Mouse (Mus musculus): Measurements from ENCODE around the gene Ctsc.

Ctsc gene

GRCm38 (mm10) chr7:88293907-88294306, 16.0 kb downstream of the Ctsc start:
- intact Hi-C loops (cut with DNase I): no loop called here

GRCm38 (mm10) chr7:88295989-88296388, 18.1 kb downstream of the Ctsc start:
- intact Hi-C loops (cut with DNase I): no loop called here

DNA sequence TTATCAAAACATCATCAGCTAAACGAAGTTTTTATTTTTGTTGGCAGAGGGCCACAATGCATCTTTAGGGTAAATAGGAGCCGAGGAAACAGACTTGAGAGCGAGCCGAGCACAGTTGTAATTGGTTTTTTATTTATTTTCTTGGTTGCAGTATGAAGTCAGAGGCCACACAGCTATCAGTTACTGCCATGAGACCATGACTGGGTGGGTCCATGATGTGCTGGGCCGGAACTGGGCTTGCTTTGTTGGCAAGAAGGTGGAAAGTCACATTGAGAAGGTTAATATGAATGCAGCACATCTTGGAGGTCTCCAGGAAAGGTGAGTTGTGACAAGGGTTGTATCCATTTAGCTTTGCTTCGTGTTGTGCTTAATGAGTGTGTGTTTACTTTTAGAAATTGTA, 19.0 kb downstream of the Ctsc start:
- intact Hi-C loops (cut with DNase I): no loop called here

DNA sequence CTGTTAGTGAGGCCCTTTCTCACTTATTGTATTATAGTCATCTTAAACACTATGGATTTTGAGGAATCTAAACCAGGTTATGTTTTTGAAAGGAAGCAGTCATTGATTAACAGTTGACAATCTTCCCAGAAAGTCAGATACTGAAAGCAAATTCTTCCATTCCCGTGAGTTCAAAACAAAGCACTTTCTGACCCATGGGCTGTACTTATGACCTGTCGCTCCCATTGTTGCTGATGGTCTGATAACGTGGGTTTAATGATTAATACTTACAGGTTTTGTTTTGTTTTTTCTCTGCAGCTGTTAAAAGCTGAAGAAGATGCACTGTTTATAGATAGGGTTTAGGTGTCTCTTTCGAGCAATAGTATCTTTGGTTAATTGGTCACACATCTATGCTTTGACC, 27.9 kb downstream of the Ctsc start:
- intact Hi-C loops (cut with DNase I): no loop called here

GRCm38 (mm10) chr7:88306725-88307124, 28.8 kb downstream of the Ctsc start:
- intact Hi-C loops (cut with DNase I): no loop called here

GRCm38 (mm10) chr7:88310398-88311180, 32.7 kb downstream of the Ctsc start:
- intact Hi-C loops (cut with DNase I): no loop called here

DNA sequence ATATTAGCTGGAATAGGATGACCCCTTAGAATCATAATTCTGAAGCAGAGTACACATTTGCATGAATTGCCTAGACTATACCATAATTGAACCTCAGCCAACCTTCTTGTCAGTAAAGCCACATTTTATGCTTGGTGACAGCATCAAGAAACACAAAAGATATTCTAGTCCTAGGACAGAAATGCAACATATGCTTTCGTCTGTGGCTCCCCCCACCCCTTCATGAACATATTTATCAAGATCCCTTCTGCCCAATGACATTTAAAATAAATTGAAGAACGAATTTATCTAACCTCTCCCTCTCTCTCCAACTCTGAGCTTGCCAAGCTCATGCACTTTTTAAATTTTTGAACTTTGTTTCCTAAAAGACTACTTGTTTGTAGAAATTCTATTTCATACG, 38.5 kb downstream of the Ctsc start:
- intact Hi-C loops (cut with DNase I): no loop called here

DNA sequence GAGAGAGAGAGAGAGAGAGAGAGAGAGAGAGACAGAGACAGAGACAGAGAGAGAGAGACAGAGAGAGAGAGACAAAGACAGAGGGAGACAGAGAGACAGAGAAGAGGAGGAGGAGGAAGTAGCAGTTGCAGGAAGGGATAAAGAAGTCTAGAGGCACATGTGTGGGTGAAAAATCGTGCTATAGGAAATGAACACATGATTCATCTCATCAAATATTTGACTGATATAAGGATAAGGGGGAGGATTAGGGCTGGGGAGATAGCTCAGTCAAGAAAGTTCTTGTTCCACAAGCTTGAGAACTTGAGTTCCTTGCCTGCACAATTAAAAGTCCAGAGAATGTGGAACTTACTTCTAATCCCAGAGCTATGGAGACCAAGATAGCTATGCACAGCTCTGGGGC, 40.6 kb downstream of the Ctsc start:
- intact Hi-C loops (cut with DNase I): no loop called here

DNA sequence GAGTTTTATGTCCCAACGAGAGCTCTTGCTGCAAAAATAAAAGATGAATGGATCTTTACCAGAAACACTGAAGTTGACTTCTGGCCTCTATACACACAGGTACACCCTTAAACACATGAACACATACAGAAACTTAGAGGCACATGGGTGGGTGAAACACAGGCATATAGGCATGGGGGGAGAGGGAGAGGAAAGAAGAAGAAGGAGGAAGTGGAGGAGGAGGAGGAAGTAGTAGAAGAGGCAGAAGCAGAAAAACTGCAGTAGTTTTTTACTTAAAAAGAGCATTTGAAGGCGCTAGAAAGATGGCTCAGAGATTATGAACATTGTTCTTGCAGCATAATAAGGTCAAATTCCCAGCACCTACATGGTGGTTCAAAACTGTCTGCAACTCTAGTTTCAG, 41.0 kb downstream of the Ctsc start:
- intact Hi-C loops (cut with DNase I): no loop called here

DNA sequence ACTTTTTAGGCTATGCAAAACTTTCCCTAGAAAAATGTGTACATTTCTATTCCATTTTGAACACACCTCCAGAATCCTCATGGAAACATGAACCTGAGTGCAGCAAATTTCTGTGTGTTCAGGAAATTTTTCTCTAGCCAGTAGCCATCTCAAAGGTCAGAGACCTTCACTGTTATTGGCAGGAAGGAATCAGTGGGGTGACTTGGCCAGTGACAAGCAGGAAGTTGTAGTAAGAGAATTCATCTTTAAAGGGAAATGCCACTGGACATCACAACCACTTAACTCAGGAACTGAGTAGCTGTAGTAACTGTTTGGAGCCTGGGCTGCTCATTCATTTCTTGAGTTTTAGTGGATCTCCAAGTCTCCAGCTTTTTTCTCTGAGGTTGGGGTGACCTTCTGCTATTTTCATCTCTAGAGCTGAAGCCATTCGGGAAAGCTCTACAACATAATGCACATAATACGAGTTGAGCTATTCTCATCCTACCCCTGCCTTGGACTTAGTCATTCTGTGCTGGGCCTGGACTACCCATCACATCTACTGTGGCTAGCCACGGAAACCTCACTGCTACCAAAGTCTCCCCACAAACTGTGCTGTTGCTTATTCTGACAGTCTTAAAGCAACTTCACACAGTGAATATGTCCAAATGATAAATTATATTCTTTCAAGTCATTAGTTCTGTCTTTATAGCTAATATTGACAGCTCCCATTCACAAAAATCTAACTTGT, 41.7 kb downstream of the Ctsc start:
- intact Hi-C loops (cut with DNase I): no loop called here

- intact Hi-C loops (cut with DNase I): no loop called here
Observed at GRCm38 (mm10) chr7:88320628-88321336, 42.9 kb downstream of the Ctsc start.

DNA sequence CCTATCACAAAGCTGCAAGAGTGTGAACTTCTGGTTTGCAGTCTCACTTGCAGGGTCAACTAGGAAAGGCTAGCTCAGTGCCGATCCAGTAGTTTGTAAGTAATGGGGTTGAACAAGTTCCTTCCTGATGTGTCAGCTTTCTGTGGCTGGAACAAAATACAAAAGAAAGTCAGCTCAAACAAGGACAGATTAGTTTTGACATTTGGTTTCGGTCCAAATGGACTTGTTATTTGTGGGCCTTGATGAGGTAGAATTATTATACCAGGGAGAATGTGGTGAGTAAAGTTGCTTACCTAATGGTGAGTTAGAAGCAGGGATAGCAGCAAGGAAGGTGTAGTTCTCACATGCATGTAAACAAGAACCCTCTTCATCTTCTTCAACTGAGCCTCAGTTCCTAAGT, 44.5 kb downstream of the Ctsc start:
- intact Hi-C loops (cut with DNase I): no loop called here

DNA sequence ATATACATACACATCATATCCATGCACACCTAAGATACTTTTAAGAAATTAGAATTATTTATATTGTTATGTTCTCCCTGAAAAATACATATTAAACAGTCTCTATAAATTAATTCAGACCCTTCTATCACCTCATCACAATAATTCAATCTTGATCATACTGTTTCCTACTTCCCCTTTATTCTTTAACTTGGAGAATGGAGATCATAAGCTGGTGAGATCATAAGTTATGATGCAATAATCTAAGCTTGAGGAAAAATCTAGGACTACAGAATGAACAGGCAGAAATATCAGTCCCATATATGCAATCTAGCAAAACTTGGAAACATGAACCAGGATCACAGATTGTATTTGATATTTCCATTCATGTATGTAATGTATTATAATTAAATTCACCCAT, 49.6 kb downstream of the Ctsc start:
- intact Hi-C loops (cut with DNase I): no loop called here

GRCm38 (mm10) chr7:88343828-88344227, 65.9 kb downstream of the Ctsc start:
- intact Hi-C loops (cut with DNase I): no loop called here

GRCm38 (mm10) chr7:88346035-88346434, 68.2 kb downstream of the Ctsc start:
- intact Hi-C loops (cut with DNase I): no loop called here

GRCm38 (mm10) chr7:88356871-88357776, 79.2 kb downstream of the Ctsc start:
- intact Hi-C loops (cut with DNase I): no loop called here

DNA sequence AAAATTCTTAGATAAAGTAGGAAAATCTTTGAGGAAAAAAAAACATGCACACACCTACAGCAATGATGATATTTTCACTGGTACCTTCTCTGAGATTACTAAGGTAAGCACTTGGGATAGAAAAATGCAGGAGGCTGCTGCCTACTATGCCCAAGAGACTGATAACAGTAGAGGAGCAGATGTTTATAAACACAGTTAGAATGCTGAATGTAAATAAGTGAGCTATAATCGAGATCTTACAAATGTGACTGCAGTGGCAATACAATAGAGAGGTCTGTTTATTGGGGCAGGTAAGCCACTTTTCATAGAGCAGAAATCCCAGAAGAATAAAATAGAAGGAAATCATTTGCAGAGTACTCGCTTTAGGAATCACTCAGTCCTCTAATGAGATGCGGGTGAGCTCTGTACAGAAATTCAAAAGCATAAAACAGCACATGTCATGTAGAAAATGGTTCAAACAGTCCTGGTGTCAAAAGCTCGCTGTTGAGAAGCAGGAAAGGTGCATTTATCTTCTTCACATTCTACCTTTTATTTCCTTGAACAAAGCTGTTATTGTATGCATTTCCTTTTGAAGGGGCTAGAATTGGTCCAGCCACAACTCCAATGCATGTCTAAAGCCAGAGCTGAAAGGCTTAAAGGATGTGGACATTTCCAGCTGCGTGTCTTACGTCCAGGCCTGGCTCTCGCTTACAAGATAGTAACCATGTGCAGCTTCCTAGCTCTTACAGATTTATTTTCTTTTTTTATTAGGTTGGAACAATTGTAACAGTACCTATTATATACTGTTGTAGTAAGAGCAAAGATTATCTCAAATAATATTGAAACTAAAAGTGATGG, 80.4 kb downstream of the Ctsc start:
- intact Hi-C loops (cut with DNase I): no loop called here

Measured in adrenal gland (tissue).